Mouse (Mus musculus): ENCODE measurements around the gene 1700102P08Rik. TPM values are rescaled to one million over a fixed set of nuclear protein-coding genes. Genes with fewer than 3 reads are reported as not detected.

The 1700102P08Rik gene
- polyA plus RNA-seq (2014; fragmentation: Nextera tagmentation; extraction: Ambion mirVana), result 0.78 and 1.1 TPM in 2 replicates

GRCm38 (mm10) chr9:108392676-108393075 is at the start of gene 1700102P08Rik:
TSS of gene 1700102P08Rik (plus strand) at chr9:108392805.
- WGBS, result 66% methylated on average over 18 of the region's 18 CpGs
- TF ChIP-seq CTCF (IDR thresholded peaks at IDR 0.05; ENCODE audit: low read depth), result no peak
- H3K36me3 ChIP-seq (ENCODE audit: insufficient read depth), result peaks cover 53% of the 10 kb centered on the region
- no peak within 1 kb of the TSS for H3K4me3 ChIP-seq (ENCODE audit: low read depth, low read length)
- H3K4me2 ChIP-seq, result no peak within 1 kb of the TSS
- ATAC-seq (ENCODE audit: insufficient read depth), result no peak
- H3K27ac ChIP-seq (ENCODE audit: low read depth), result no peak within 1 kb of the TSS
- H3K9ac ChIP-seq, result no peak within 1 kb of the TSS
- no peaks in the 10 kb centered on the region for H3K9me3 ChIP-seq (ENCODE audit: low read depth, low read length)
- H3K4me1 ChIP-seq (ENCODE audit: insufficient read depth), result no peaks in the 10 kb centered on the region
- no peaks in the 10 kb centered on the region for H3K27me3 ChIP-seq (ENCODE audit: insufficient read depth, low read length)
- DNase-seq, result no peak

- H3K9ac ChIP-seq, result no peak overlapping the region
- H3K4me1 ChIP-seq (ENCODE audit: insufficient read depth), result peaks cover 3% of the 10 kb centered on the region
- no peaks in the 10 kb centered on the region for H3K9me3 ChIP-seq (ENCODE audit: low read depth, low read length)
- H3K36me3 ChIP-seq (ENCODE audit: insufficient read depth), result peaks cover 6% of the 10 kb centered on the region
- DNase-seq (no peak), ATAC-seq (ENCODE audit: insufficient read depth) (no peak)
- H3K4me2 ChIP-seq, result no peak overlapping the region
- no peaks in the 10 kb centered on the region for H3K27me3 ChIP-seq (ENCODE audit: insufficient read depth, low read length)
- H3K4me3 ChIP-seq (ENCODE audit: low read depth, low read length), result no peak overlapping the region
- 74% methylated on average over 3 of the region's 3 CpGs for WGBS
- H3K27ac ChIP-seq (ENCODE audit: low read depth), result no peak overlapping the region
- no peak for TF ChIP-seq CTCF (IDR thresholded peaks at IDR 0.05; ENCODE audit: low read depth)
Measured at GRCm38 (mm10) chr9:108343331-108343730, 49.3 kb upstream of the 1700102P08Rik start.

GRCm38 (mm10) chr9:108343835-108344234 is 48.8 kb upstream of the 1700102P08Rik start:
- no peak overlapping the region for H3K9ac ChIP-seq
- H3K27ac ChIP-seq (ENCODE audit: low read depth), result no peak overlapping the region
- H3K27me3 ChIP-seq (ENCODE audit: insufficient read depth, low read length), result no peaks in the 10 kb centered on the region
- peaks cover 7% of the 10 kb centered on the region for H3K4me1 ChIP-seq (ENCODE audit: insufficient read depth)
- ATAC-seq (ENCODE audit: insufficient read depth) (no peak), DNase-seq (no peak)
- no peak overlapping the region for H3K4me3 ChIP-seq (ENCODE audit: low read depth, low read length)
- WGBS, result 77% methylated on average over 1 of the region's 1 CpGs
- H3K4me2 ChIP-seq, result no peak overlapping the region
- no peak for TF ChIP-seq CTCF (IDR thresholded peaks at IDR 0.05; ENCODE audit: low read depth)
- no peaks in the 10 kb centered on the region for H3K9me3 ChIP-seq (ENCODE audit: low read depth, low read length)
- peaks cover 5% of the 10 kb centered on the region; the same call in 1 of the 2 replicates for H3K36me3 ChIP-seq (ENCODE audit: insufficient read depth)

GRCm38 (mm10) chr9:108344471-108344870 is 48.1 kb upstream of the 1700102P08Rik start:
- Histone ChIP-seq H3K27ac (ENCODE audit: low read depth) (no peak overlapping the region), H3K36me3 (ENCODE audit: insufficient read depth) (peaks cover 5% of the 10 kb centered on the region; the same call in 1 of the 2 replicates), H3K9ac (no peak overlapping the region), H3K27me3 (ENCODE audit: insufficient read depth, low read length) (no peaks in the 10 kb centered on the region), H3K9me3 (ENCODE audit: low read depth, low read length) (no peaks in the 10 kb centered on the region), H3K4me1 (ENCODE audit: insufficient read depth) (peaks cover 9% of the 10 kb centered on the region), H3K4me3 (ENCODE audit: low read depth, low read length) (no peak overlapping the region), H3K4me2 (no peak overlapping the region)
- no peak for ATAC-seq (ENCODE audit: insufficient read depth)
- no peak for DNase-seq
- 87% methylated on average over 4 of the region's 4 CpGs for WGBS
- TF ChIP-seq CTCF (IDR thresholded peaks at IDR 0.05; ENCODE audit: low read depth), result no peak

GRCm38 (mm10) chr9:108347024-108347423 is 45.6 kb upstream of the 1700102P08Rik start:
- DNase-seq, result no peak

GRCm38 (mm10) chr9:108347540-108348289 is 44.9 kb upstream of the 1700102P08Rik start, which contains the start of gene Usp4:
TSS of gene Usp4 (plus strand) at chr9:108347853.
- under 1% methylated on average over 74 of the region's 75 CpGs for WGBS

More at GRCm38 (mm10) chr9:108347024-108347423, 45.6 kb upstream of the 1700102P08Rik start:
- peaks cover 15% of the 10 kb centered on the region for H3K36me3 ChIP-seq (ENCODE audit: insufficient read depth)
- 4% methylated on average over 11 of the region's 11 CpGs for WGBS
- H3K9me3 ChIP-seq (ENCODE audit: low read depth, low read length), result no peaks in the 10 kb centered on the region
- no peak for TF ChIP-seq CTCF (IDR thresholded peaks at IDR 0.05; ENCODE audit: low read depth)
- peak overlapping the region; percentile 87 for H3K4me2 ChIP-seq
- peaks cover 9% of the 10 kb centered on the region; the same call in 1 of the 2 replicates for H3K4me1 ChIP-seq (ENCODE audit: insufficient read depth)
- ATAC-seq (ENCODE audit: insufficient read depth), result no peak
- H3K27me3 ChIP-seq (ENCODE audit: insufficient read depth, low read length), result no peaks in the 10 kb centered on the region
- peak overlapping the region; percentile 84 for H3K9ac ChIP-seq
- H3K4me3 ChIP-seq (ENCODE audit: low read depth, low read length), result peak overlapping the region; percentile 93
- peak overlapping the region; percentile 97 for H3K27ac ChIP-seq (ENCODE audit: low read depth)

GRCm38 (mm10) chr9:108348290-108348680 is 44.3 kb upstream of the 1700102P08Rik start:
- 6% methylated on average over 14 of the region's 14 CpGs for WGBS
- Histone ChIP-seq H3K4me1 (ENCODE audit: insufficient read depth) (peaks cover 6% of the 10 kb centered on the region; the same call in 1 of the 2 replicates), H3K4me3 (ENCODE audit: low read depth, low read length) (peak overlapping the region; percentile 93), H3K4me2 (peak overlapping the region; percentile 87), H3K27ac (ENCODE audit: low read depth) (no peak overlapping the region), H3K9ac (peak overlapping the region; percentile 84), H3K27me3 (ENCODE audit: insufficient read depth, low read length) (no peaks in the 10 kb centered on the region), H3K36me3 (ENCODE audit: insufficient read depth) (peaks cover 27% of the 10 kb centered on the region), H3K9me3 (ENCODE audit: low read depth, low read length) (no peaks in the 10 kb centered on the region)
- no peak for DNase-seq
- ATAC-seq (ENCODE audit: insufficient read depth), result no peak
- TF ChIP-seq CTCF (IDR thresholded peaks at IDR 0.05; ENCODE audit: low read depth), result no peak

More at GRCm38 (mm10) chr9:108347540-108348289, 44.9 kb upstream of the 1700102P08Rik start, which contains the start of gene Usp4:
- H3K9me3 ChIP-seq (ENCODE audit: low read depth, low read length), result no peaks in the 10 kb centered on the region
- peak within 1 kb of the TSS; percentile 93 for H3K4me3 ChIP-seq (ENCODE audit: low read depth, low read length)
- H3K27ac ChIP-seq (ENCODE audit: low read depth), result peak within 1 kb of the TSS; percentile 97
- peak within 1 kb of the TSS; percentile 87 for H3K4me2 ChIP-seq
- H3K27me3 ChIP-seq (ENCODE audit: insufficient read depth, low read length), result no peaks in the 10 kb centered on the region
- TF ChIP-seq CTCF (IDR thresholded peaks at IDR 0.05; ENCODE audit: low read depth), result no peak
- ATAC-seq (ENCODE audit: insufficient read depth) (peak; percentile 95), DNase-seq (peak; percentile 97)
- peak within 1 kb of the TSS; percentile 84 for H3K9ac ChIP-seq
- H3K36me3 ChIP-seq (ENCODE audit: insufficient read depth), result peaks cover 21% of the 10 kb centered on the region
- H3K4me1 ChIP-seq (ENCODE audit: insufficient read depth), result peaks cover 8% of the 10 kb centered on the region; the same call in 1 of the 2 replicates
